Mouse (Mus musculus) retina, postnatal 7 days (tissue): ENCODE measurements around the gene Sec62.
A peak's percentile ranks its signal among the peaks of the same experiment; 100 is the strongest.
"Not testable (repeated sequence)": the region's sequence is repeated elsewhere in the genome, so short reads cannot be mapped to it uniquely, and the experiment has no call there.

Source experiments
- DNase-seq: peaks from one replicate; pipeline ENCODE4 v3.0.0-alpha.2; 2012; ENCODE audit warnings: low read depth, low spot score

The Sec62 gene

DNA sequence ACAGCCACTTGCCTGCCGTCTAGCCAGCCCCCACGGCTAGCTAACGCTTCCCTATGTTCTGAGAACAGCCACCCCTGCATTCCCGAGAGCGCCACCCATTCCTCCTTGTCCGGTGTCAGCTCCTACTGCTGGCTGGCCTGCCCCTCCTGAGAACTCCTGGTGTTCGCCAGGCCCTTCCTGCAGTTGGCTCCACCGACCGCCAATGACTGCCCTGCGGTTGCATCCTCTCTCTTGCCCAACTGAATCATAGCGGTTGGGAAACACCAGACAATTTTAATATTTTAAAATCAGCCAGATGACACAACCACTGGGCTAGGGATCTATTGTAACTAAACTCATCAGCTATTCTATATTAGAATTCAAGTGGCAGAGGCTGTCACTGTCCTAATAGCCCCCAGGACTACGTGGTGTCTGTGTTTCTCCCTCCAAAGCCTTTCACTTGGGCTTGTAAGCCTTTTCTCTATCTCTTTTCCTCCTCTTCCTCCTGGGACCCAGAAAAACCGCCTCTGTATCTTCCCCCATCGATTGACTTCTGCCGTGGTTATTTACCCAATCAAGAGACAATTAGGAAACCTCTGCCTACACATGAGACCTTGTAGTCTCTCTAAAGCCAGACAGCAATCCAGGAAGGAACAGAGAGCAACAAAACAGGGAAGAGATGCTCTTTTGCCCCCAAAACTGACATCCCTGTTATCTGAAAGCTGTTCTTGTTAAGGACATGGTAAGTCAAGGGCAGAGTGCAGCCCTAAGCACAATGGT lies 39.4 kb downstream of the Sec62 start:
- DNase-seq = no peak

DNA sequence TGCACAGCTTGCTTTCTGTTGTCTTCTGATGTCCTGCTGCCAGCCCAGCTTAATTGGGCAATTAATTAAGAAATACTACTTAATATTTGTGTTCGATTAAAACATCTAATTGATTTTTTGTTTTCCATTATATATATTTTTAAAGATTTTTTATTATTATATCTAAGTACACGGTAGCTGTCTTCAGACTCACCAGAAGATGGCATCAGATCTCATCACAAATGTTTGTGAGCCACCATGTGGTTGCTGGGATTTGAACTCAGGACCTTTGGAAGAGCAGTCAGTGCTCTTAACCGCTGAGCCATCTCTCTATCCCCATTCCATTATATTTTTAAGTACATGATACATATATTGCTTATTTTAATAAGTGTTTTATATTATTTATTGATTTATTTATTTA lies 40.6 kb downstream of the Sec62 start:
- DNase-seq = no peak

DNA sequence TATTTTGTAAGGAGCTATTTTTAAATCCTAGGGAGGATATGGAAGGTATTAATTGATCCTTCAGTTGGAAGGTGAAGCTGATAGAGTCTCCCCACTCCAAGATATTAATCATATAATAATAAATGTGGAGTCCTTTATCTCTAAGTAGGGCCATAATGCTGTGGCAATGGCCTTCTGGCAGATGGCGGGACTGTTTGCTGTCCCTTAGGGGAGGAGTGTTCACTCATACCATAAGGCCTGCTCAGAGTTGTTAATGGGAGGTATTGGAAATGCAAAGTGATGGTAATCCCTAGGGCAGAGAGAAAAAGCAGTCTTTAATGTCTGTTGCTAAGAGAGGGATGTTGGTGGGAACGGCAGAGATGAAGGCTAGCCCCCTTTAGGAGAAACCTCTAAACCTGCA lies 53.1 kb downstream of the Sec62 start:
- no peak for DNase-seq

DNA sequence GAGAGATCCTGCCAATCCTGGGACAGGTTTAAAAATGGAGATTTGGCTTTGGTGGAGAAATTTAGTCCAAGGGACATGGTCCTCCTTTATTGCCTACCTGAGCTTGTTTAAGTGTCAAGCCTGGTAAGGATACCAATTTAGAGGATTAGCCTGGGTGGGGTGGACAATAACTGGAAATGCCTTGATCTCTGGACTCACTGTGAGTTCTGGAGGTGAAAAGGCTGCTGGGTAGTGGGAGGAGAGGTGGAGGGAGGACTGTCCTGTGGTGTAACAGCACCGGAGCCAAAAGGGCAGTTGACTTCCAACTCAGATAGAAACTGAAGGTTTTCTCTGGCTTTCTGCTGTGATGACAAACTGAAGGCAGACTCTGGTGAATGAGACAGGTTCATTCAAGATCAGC lies 54.7 kb downstream of the Sec62 start:
- DNase-seq = no peak

DNA sequence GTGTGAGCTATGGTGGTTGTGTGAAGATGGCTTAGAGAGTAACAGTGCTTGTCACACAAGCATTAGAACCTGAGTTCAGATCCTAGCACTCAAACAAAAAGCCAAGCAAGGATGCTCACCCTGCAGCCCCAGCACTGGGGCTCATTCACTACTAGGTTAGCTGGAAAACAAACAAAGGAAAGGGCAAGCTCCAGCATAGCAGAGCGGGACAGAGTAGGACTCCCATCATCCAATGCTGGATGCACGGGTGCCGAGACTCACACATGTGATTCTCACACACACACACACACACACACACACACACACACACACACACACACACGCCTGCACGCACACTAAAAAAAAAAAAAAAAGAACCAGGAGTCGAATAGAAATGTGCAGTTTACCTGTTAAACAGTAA lies 58.7 kb downstream of the Sec62 start:
- DNase-seq = no peak

DNA sequence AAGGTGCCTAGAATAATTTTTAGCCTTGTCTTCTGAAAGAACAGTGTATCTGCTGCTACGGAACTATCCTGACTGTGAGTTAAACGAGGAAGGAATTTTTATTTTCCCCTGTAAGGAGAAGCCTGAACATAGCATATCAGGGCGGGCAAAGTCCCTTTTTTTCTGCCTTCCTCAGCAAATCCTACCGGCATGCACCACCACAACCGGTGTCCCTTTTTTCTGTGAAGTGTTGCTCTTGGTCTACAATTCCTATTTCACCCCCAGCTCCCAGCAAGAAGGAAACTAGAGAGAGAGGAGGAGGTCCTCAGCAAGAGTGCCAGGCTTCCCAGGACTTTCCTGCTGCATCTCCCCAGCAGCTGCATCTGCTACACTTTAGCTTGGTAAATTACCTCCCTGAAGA lies 60.9 kb downstream of the Sec62 start:
- DNase-seq = no peak

GRCm38 (mm10) chr3:30855604-30856458 lies 63.2 kb downstream of the Sec62 start, which contains the start of gene Gpr160:
Gene Gpr160 (plus strand): TSS chr3:30855950.
- DNase-seq = peak; percentile 43

DNA sequence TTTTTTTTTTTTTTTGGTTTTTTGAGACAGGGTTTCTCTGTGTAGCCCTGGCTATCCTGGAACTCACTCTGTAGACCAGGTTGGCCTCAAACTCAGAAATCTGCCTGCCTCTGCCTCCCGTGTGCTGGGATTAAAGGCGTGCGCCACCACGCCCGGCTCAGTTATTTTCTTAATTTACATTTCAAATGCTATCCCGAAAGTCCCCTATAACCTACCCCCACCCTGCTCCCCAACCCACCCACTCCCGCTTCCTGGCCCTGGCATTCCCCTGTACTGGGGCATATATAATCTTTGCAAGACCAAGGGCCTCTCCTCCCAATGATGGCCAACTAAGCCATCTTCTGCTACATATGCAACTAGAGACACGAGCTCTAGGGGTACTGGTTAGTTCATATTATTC lies 66.9 kb downstream of the Sec62 start:
- DNase-seq = not testable (repeated sequence)

GRCm38 (mm10) chr3:30860705-30861104 lies 68.0 kb downstream of the Sec62 start:
- no peak for DNase-seq

- no peak for DNase-seq
Measured at GRCm38 (mm10) chr3:30863712-30864435, 71.2 kb downstream of the Sec62 start.

DNA sequence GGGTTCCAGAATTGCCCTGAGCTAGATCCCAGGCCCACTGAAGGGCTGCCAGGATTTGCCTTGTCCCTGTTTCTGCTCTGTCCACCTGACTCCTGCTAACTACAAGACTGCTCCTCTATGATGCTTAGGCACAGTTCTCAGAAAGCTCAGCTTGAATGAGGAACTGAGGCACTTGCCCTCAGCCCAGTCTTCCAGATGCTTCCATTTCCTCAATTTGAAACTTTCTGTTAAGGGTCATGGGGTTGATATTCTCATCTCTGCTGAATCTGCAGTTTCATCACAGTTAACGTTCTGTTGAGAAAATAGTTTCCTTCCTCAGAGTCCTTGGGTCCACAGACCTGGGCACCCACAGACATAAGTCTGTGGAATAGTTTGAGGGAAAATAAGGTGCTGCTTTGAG lies 72.0 kb downstream of the Sec62 start:
- no peak for DNase-seq

- no peak for DNase-seq
Measured at GRCm38 (mm10) chr3:30868176-30868575, 75.5 kb downstream of the Sec62 start.

DNA sequence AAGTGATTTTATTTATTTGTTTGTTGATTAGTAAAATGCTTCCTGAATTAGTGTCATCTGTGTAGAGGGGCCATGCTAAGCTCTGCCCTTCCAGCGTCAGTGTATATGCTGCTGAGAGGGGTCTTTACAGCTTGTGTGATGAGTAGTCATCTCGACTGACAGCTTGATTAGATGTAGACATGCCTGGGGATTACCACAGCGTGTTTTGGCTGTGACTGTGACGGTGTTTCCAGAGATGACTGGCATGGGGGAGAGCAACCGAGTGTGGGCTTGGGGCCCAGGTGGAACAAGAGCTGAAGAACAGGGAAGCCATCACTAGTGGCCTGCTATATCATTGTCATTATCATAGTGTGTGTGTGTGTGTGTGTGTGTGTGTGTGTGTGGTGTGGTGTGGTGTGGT lies 76.0 kb downstream of the Sec62 start:
- no peak for DNase-seq

GRCm38 (mm10) chr3:30869995-30870394 lies 77.3 kb downstream of the Sec62 start:
- DNase-seq = no peak
